Mouse (Mus musculus) stomach, embryonic 15.5 days (tissue): Measurements from ENCODE around the gene U2surp. TPM values are rescaled to one million over a fixed set of nuclear protein-coding genes. Genes with fewer than 3 reads are reported as not detected.
"Not testable (repeated sequence)": the region's sequence is repeated elsewhere in the genome, so short reads cannot be mapped to it uniquely, and the experiment has no call there.

Experiments used
- ATAC-seq: fragments of 200-750 bp; cut with Nextera tagmentation; 2 replicates; pipeline ENCODE4 v1.8.0; 2017; ENCODE audit warnings: low read depth, moderate number of reproducible peaks, moderate TSS enrichment; ENCODE audit not compliant: insufficient read depth, low FRiP score
- H3K27ac ChIP-seq: fragments of 300-500 bp; sonication (generic); 2 replicates; pipeline ENCODE4 v1.5.1; 2015; ENCODE audit warnings: mild to moderate bottlenecking, inconsistent platforms
- H3K27me3 ChIP-seq: fragments of 300-500 bp; sonication (generic); replicated peaks from 2 replicates; pipeline ENCODE4 v1.6.1; 2015; ENCODE audit warnings: inconsistent platforms
- H3K36me3 ChIP-seq: fragments of 300-500 bp; sonication (generic); 2 replicates; pipeline ENCODE4 v1.6.1; 2015; ENCODE audit warnings: inconsistent platforms
- H3K4me1 ChIP-seq: fragments of 300-500 bp; sonication (generic); 2 replicates; pipeline ENCODE4 v1.6.1; 2015; ENCODE audit warnings: inconsistent platforms
- H3K4me2 ChIP-seq: fragments of 300-500 bp; sonication (generic); 2 replicates; pipeline ENCODE4 v1.6.1; 2015; ENCODE audit warnings: mild to moderate bottlenecking, inconsistent platforms
- H3K4me3 ChIP-seq: fragments of 300-500 bp; sonication (generic); replicated peaks from 2 replicates; pipeline ENCODE4 v1.5.1; 2015; ENCODE audit warnings: inconsistent platforms
- H3K9ac ChIP-seq: fragments of 300-500 bp; sonication (generic); 2 replicates; pipeline ENCODE4 v1.6.1; 2015; ENCODE audit warnings: inconsistent platforms
- H3K9me3 ChIP-seq: fragments of 300-500 bp; sonication (generic); 2 replicates; pipeline ENCODE4 v1.6.1; 2016; ENCODE audit warnings: inconsistent platforms
- WGBS: fragments of 180-500 bp; shearing (Covaris S2); methylation state at CpG from one replicate; pipeline ENCODE4 v1.1.7; 2015; 5-methylcytosine and 5-hydroxymethylcytosine counted together
- polyA plus RNA-seq: library from polyadenylated mRNA; unstranded; fragments of >200 nt; fragmentation: Nextera tagmentation; extraction: Ambion mirVana; gene quantifications from 2 replicates; pipeline ENCODE4 v1.2.1, GENCODE M21; 2015

U2surp gene
- polyA plus RNA-seq, 1 experiment from 2014 or later, result 123 TPM

GRCm38 (mm10) chr9:95499848-95500247 lies 11.9 kb downstream of the U2surp start:
- H3K27ac ChIP-seq, result no peak overlapping the region
- no peaks in the 10 kb centered on the region for H3K9me3 ChIP-seq
- H3K4me3 ChIP-seq, result no peak overlapping the region
- ATAC-seq, result no peak
- no peaks in the 10 kb centered on the region for H3K4me1 ChIP-seq
- no peaks in the 10 kb centered on the region for H3K27me3 ChIP-seq
- H3K9ac ChIP-seq, result no peak overlapping the region
- H3K36me3 ChIP-seq, result no peaks in the 10 kb centered on the region
- no peak overlapping the region for H3K4me2 ChIP-seq

GRCm38 (mm10) chr9:95495038-95495437 lies 16.8 kb downstream of the U2surp start:
- 86% methylated on average over 1 of the region's 1 CpGs for WGBS
- ATAC-seq, result no peak
- no peaks in the 10 kb centered on the region for H3K27me3 ChIP-seq

GRCm38 (mm10) chr9:95493393-95493792 lies 18.4 kb downstream of the U2surp start:
- no peaks in the 10 kb centered on the region for H3K27me3 ChIP-seq
- no peak for ATAC-seq
- 90% methylated on average over 3 of the region's 3 CpGs for WGBS
- H3K4me1 ChIP-seq, result no peaks in the 10 kb centered on the region
- no peak overlapping the region for H3K9ac ChIP-seq
- 0 out of 2 replicates have a peak, but pooled peaks cover 9% of the 10 kb centered on the region for H3K36me3 ChIP-seq
- no peak overlapping the region for H3K4me3 ChIP-seq
- no peak overlapping the region for H3K27ac ChIP-seq
- H3K4me2 ChIP-seq, result no peak overlapping the region
- H3K9me3 ChIP-seq, result no peaks in the 10 kb centered on the region

More at GRCm38 (mm10) chr9:95495038-95495437, 16.8 kb downstream of the U2surp start:
- no peak overlapping the region for H3K9ac ChIP-seq
- no peaks in the 10 kb centered on the region for H3K9me3 ChIP-seq
- H3K4me1 ChIP-seq, result no peaks in the 10 kb centered on the region
- H3K4me2 ChIP-seq, result no peak overlapping the region
- no peak overlapping the region for H3K27ac ChIP-seq
- no peak overlapping the region for H3K4me3 ChIP-seq
- 0 out of 2 replicates have a peak, but pooled peaks cover 5% of the 10 kb centered on the region for H3K36me3 ChIP-seq

GRCm38 (mm10) chr9:95490003-95490402 lies 21.8 kb downstream of the U2surp start:
- Histone ChIP-seq H3K36me3 (0 out of 2 replicates have a peak, but pooled peaks cover 12% of the 10 kb centered on the region), H3K4me2 (no peak overlapping the region), H3K9me3 (no peaks in the 10 kb centered on the region), H3K27ac (no peak overlapping the region), H3K27me3 (no peaks in the 10 kb centered on the region), H3K4me1 (no peaks in the 10 kb centered on the region), H3K9ac (no peak overlapping the region), H3K4me3 (no peak overlapping the region)
- ATAC-seq, result no peak
- WGBS, result 94% methylated on average over 3 of the region's 3 CpGs

GRCm38 (mm10) chr9:95488861-95489260 lies 22.9 kb downstream of the U2surp start:
- Histone ChIP-seq H3K36me3 (0 out of 2 replicates have a peak, but pooled peaks cover 12% of the 10 kb centered on the region), H3K27me3 (no peaks in the 10 kb centered on the region)
- ATAC-seq, result no peak

GRCm38 (mm10) chr9:95479981-95480380 lies 31.8 kb downstream of the U2surp start:
- no peaks in the 10 kb centered on the region for H3K27me3 ChIP-seq

More at GRCm38 (mm10) chr9:95488861-95489260, 22.9 kb downstream of the U2surp start:
- no peaks in the 10 kb centered on the region for H3K4me1 ChIP-seq
- H3K9me3 ChIP-seq, result no peaks in the 10 kb centered on the region
- H3K9ac ChIP-seq, result no peak overlapping the region
- no peak overlapping the region for H3K4me3 ChIP-seq
- H3K27ac ChIP-seq, result no peak overlapping the region
- H3K4me2 ChIP-seq, result no peak overlapping the region

GRCm38 (mm10) chr9:95478443-95478842 lies 33.4 kb downstream of the U2surp start:
- H3K4me3 ChIP-seq, result no peak overlapping the region
- H3K9me3 ChIP-seq, result no peaks in the 10 kb centered on the region
- H3K4me1 ChIP-seq, result no peaks in the 10 kb centered on the region
- no peak overlapping the region for H3K9ac ChIP-seq
- H3K27ac ChIP-seq, result no peak overlapping the region
- H3K4me2 ChIP-seq, result no peak overlapping the region
- 91% methylated on average over 5 of the region's 5 CpGs for WGBS
- no peaks in the 10 kb centered on the region for H3K27me3 ChIP-seq
- H3K36me3 ChIP-seq, result peaks cover 24% of the 10 kb centered on the region
- ATAC-seq, result no peak

More at GRCm38 (mm10) chr9:95479981-95480380, 31.8 kb downstream of the U2surp start:
- peaks cover 20% of the 10 kb centered on the region for H3K36me3 ChIP-seq
- 95% methylated on average over 3 of the region's 3 CpGs for WGBS
- no peak overlapping the region for H3K4me2 ChIP-seq
- no peaks in the 10 kb centered on the region for H3K4me1 ChIP-seq
- H3K9me3 ChIP-seq, result no peaks in the 10 kb centered on the region
- no peak overlapping the region for H3K4me3 ChIP-seq
- no peak overlapping the region for H3K27ac ChIP-seq
- ATAC-seq, result no peak
- no peak overlapping the region for H3K9ac ChIP-seq

GRCm38 (mm10) chr9:95472926-95473325 lies 38.9 kb downstream of the U2surp start:
- peaks cover 36% of the 10 kb centered on the region for H3K36me3 ChIP-seq
- WGBS, result 93% methylated on average over 1 of the region's 1 CpGs

GRCm38 (mm10) chr9:95469011-95469576 lies 42.7 kb downstream of the U2surp start:
- not testable (repeated sequence) for H3K27ac ChIP-seq, H3K4me3 ChIP-seq, H3K4me2 ChIP-seq, H3K9me3 ChIP-seq, ATAC-seq, H3K27me3 ChIP-seq, H3K4me1 ChIP-seq, H3K9ac ChIP-seq
- WGBS, result 93% methylated on average over 7 of the region's 7 CpGs
- peaks cover 36% of the 10 kb centered on the region for H3K36me3 ChIP-seq

More at GRCm38 (mm10) chr9:95472926-95473325, 38.9 kb downstream of the U2surp start:
- H3K4me2 ChIP-seq, result no peak overlapping the region
- no peaks in the 10 kb centered on the region for H3K4me1 ChIP-seq
- ATAC-seq, result no peak
- no peak overlapping the region for H3K4me3 ChIP-seq
- no peak overlapping the region for H3K27ac ChIP-seq
- H3K9me3 ChIP-seq, result no peaks in the 10 kb centered on the region
- H3K27me3 ChIP-seq, result no peaks in the 10 kb centered on the region
- no peak overlapping the region for H3K9ac ChIP-seq

GRCm38 (mm10) chr9:95464028-95464427 lies 47.8 kb downstream of the U2surp start:
- WGBS, result 93% methylated on average over 1 of the region's 1 CpGs
- H3K9ac ChIP-seq, result no peak overlapping the region

GRCm38 (mm10) chr9:95451931-95452330 lies 59.9 kb downstream of the U2surp start:
- Histone ChIP-seq H3K27me3 (no peaks in the 10 kb centered on the region), H3K4me1 (no peaks in the 10 kb centered on the region), H3K4me2 (no peak overlapping the region), H3K4me3 (no peak overlapping the region), H3K9me3 (no peaks in the 10 kb centered on the region), H3K36me3 (no peaks in the 10 kb centered on the region), H3K27ac (no peak overlapping the region), H3K9ac (no peak overlapping the region)
- 61% methylated on average over 3 of the region's 3 CpGs for WGBS
- no peak for ATAC-seq

More at GRCm38 (mm10) chr9:95464028-95464427, 47.8 kb downstream of the U2surp start:
- no peaks in the 10 kb centered on the region for H3K27me3 ChIP-seq
- no peaks in the 10 kb centered on the region for H3K9me3 ChIP-seq
- H3K4me2 ChIP-seq, result no peak overlapping the region
- H3K27ac ChIP-seq, result no peak overlapping the region
- no peak overlapping the region for H3K4me3 ChIP-seq
- peaks cover 20% of the 10 kb centered on the region; the same call in 1 of the 2 replicates for H3K36me3 ChIP-seq
- H3K4me1 ChIP-seq, result no peaks in the 10 kb centered on the region
- no peak for ATAC-seq

- Histone ChIP-seq H3K27me3 (no peaks in the 10 kb centered on the region), H3K4me2 (no peak overlapping the region), H3K9me3 (no peaks in the 10 kb centered on the region), H3K9ac (no peak overlapping the region), H3K4me3 (no peak overlapping the region), H3K4me1 (no peaks in the 10 kb centered on the region), H3K27ac (no peak overlapping the region), H3K36me3 (no peaks in the 10 kb centered on the region)
- WGBS, result 89% methylated on average over 8 of the region's 8 CpGs
- no peak for ATAC-seq
Measured at GRCm38 (mm10) chr9:95450586-95450985, 61.2 kb downstream of the U2surp start.
